Mouse (Mus musculus) forebrain, embryonic 15.5 days (tissue): Measurements from ENCODE around the gene Gtf2f2. TPM values are rescaled to one million over a fixed set of nuclear protein-coding genes. Genes with fewer than 3 reads are reported as not detected.
A peak's percentile ranks its signal among the peaks of the same experiment; 100 is the strongest.

Experiments
- ATAC-seq: fragments of 200-750 bp; cut with Nextera tagmentation; replicated peaks from 2 replicates; pipeline ENCODE4 v1.8.0; 2017; ENCODE audit warnings: mild to moderate bottlenecking, moderate TSS enrichment, moderate library complexity
- H3K27ac ChIP-seq: fragments of 300-500 bp; sonication (generic); replicated peaks from 2 replicates; pipeline ENCODE4 v1.5.1; 2015; ENCODE audit warnings: mild to moderate bottlenecking, inconsistent platforms
- H3K27me3 ChIP-seq: fragments of 300-500 bp; sonication (generic); 2 replicates; pipeline ENCODE4 v1.6.1; 2015; ENCODE audit warnings: inconsistent platforms
- H3K36me3 ChIP-seq: fragments of 300-500 bp; sonication (generic); 2 replicates; pipeline ENCODE4 v1.6.1; 2015; ENCODE audit warnings: mild to moderate bottlenecking, inconsistent platforms
- H3K4me1 ChIP-seq: fragments of 300-500 bp; sonication (generic); 2 replicates; pipeline ENCODE4 v1.6.1; 2015; ENCODE audit warnings: inconsistent platforms
- H3K4me2 ChIP-seq: fragments of 300-500 bp; sonication (generic); replicated peaks from 2 replicates; pipeline ENCODE4 v1.6.1; 2015; ENCODE audit warnings: mild to moderate bottlenecking, inconsistent platforms
- H3K4me3 ChIP-seq: fragments of 300-500 bp; sonication (generic); 2 replicates; pipeline ENCODE4 v1.5.1; 2015; ENCODE audit warnings: mild to moderate bottlenecking, inconsistent platforms
- H3K9ac ChIP-seq: fragments of 300-500 bp; sonication (generic); replicated peaks from 2 replicates; pipeline ENCODE4 v1.6.1; 2015; ENCODE audit warnings: mild to moderate bottlenecking, inconsistent platforms
- H3K9me3 ChIP-seq: fragments of 300-500 bp; sonication (generic); 2 replicates; pipeline ENCODE4 v1.6.1; 2016; ENCODE audit warnings: inconsistent platforms
- WGBS: fragments of 180-500 bp; shearing (Covaris S2); methylation state at CpG from one replicate; pipeline ENCODE4 v1.1.7; 2015; ENCODE audit warnings: mixed read lengths; 5-methylcytosine and 5-hydroxymethylcytosine counted together
- polyA plus RNA-seq: library from polyadenylated mRNA; unstranded; fragments of >200 nt; fragmentation: Nextera tagmentation; extraction: Ambion mirVana; gene quantifications from 2 replicates; pipeline ENCODE4 v1.2.1, GENCODE M21; 2015

Gtf2f2 gene
- polyA plus RNA-seq, 1 experiment from 2014 or later: 47.4 TPM

- 17% methylated on average over 7 of the region's 7 CpGs for WGBS
Observed at GRCm38 (mm10) chr14:76020927-76021719, 10.5 kb upstream of the Gtf2f2 start.

GRCm38 (mm10) chr14:76020259-76020785 lies 9.7 kb upstream of the Gtf2f2 start:
- no peak overlapping the region for H3K9ac ChIP-seq
- ATAC-seq: 0 out of 2 replicates have a peak, but pooled peaks have one; percentile 26
- H3K27ac ChIP-seq: peak overlapping the region; percentile 72
- H3K4me1 ChIP-seq: peaks cover 23% of the 10 kb centered on the region
- no peak overlapping the region for H3K4me3 ChIP-seq
- H3K36me3 ChIP-seq: no peaks in the 10 kb centered on the region
- H3K27me3 ChIP-seq: no peaks in the 10 kb centered on the region
- WGBS: 57% methylated on average over 5 of the region's 5 CpGs
- no peaks in the 10 kb centered on the region for H3K9me3 ChIP-seq
- no peak overlapping the region for H3K4me2 ChIP-seq

More at GRCm38 (mm10) chr14:76020927-76021719, 10.5 kb upstream of the Gtf2f2 start:
- Histone ChIP-seq H3K27me3 (no peaks in the 10 kb centered on the region), H3K4me1 (peaks cover 23% of the 10 kb centered on the region), H3K4me3 (no peak overlapping the region), H3K9ac (no peak overlapping the region), H3K27ac (peak overlapping the region; percentile 72), H3K36me3 (no peaks in the 10 kb centered on the region), H3K9me3 (no peaks in the 10 kb centered on the region), H3K4me2 (no peak overlapping the region)
- ATAC-seq: no peak

- Histone ChIP-seq H3K9me3 (no peaks in the 10 kb centered on the region), H3K4me1 (peaks cover 23% of the 10 kb centered on the region), H3K27me3 (no peaks in the 10 kb centered on the region), H3K9ac (no peak overlapping the region), H3K4me2 (no peak overlapping the region), H3K4me3 (no peak overlapping the region), H3K27ac (peak overlapping the region; percentile 76), H3K36me3 (no peaks in the 10 kb centered on the region)
- ATAC-seq: peak; percentile 46; the same call in 1 of the 2 replicates
- WGBS: 39% methylated on average over 10 of the region's 10 CpGs
Observed at GRCm38 (mm10) chr14:76017785-76018490, 7.3 kb upstream of the Gtf2f2 start.

GRCm38 (mm10) chr14:76014331-76014730 lies 3.7 kb upstream of the Gtf2f2 start:
- no peak overlapping the region for H3K4me3 ChIP-seq
- no peak overlapping the region; the same call in 1 of the 2 replicates for H3K27ac ChIP-seq
- no peaks in the 10 kb centered on the region for H3K27me3 ChIP-seq
- WGBS: 21% methylated on average over 2 of the region's 2 CpGs
- no peak overlapping the region for H3K9ac ChIP-seq
- H3K9me3 ChIP-seq: no peaks in the 10 kb centered on the region
- H3K4me2 ChIP-seq: no peak overlapping the region
- ATAC-seq: no peak
- peaks cover 26% of the 10 kb centered on the region for H3K4me1 ChIP-seq
- H3K36me3 ChIP-seq: no peaks in the 10 kb centered on the region

GRCm38 (mm10) chr14:76011062-76011457 lies 395 bp upstream of the Gtf2f2 start:
- 26% methylated on average over 7 of the region's 7 CpGs for WGBS
- Histone ChIP-seq H3K4me1 (peaks cover 31% of the 10 kb centered on the region), H3K4me3 (peak overlapping the region; percentile 97), H3K27me3 (no peaks in the 10 kb centered on the region), H3K9me3 (no peaks in the 10 kb centered on the region), H3K9ac (peak overlapping the region; percentile 80; the same call in 1 of the 2 replicates), H3K27ac (no peak overlapping the region), H3K36me3 (no peaks in the 10 kb centered on the region), H3K4me2 (peak overlapping the region; percentile 62)
- peak; percentile 49; the same call in 1 of the 2 replicates for ATAC-seq

- Histone ChIP-seq H3K4me1 (peaks cover 31% of the 10 kb centered on the region), H3K27ac (no peak overlapping the region), H3K4me2 (peak overlapping the region; percentile 62), H3K4me3 (peak overlapping the region; percentile 97), H3K27me3 (no peaks in the 10 kb centered on the region), H3K9ac (no peak overlapping the region), H3K9me3 (no peaks in the 10 kb centered on the region), H3K36me3 (no peaks in the 10 kb centered on the region)
- 71% methylated on average over 5 of the region's 5 CpGs for WGBS
- ATAC-seq: no peak
Observed at GRCm38 (mm10) chr14:76009185-76009584, 1.5 kb downstream of the Gtf2f2 start.

- Histone ChIP-seq H3K4me1 (peaks cover 31% of the 10 kb centered on the region), H3K9me3 (no peaks in the 10 kb centered on the region), H3K36me3 (no peaks in the 10 kb centered on the region), H3K27ac (no peak overlapping the region), H3K27me3 (no peaks in the 10 kb centered on the region), H3K9ac (no peak overlapping the region), H3K4me2 (no peak overlapping the region), H3K4me3 (no peak overlapping the region)
- 93% methylated on average over 1 of the region's 1 CpGs for WGBS
- no peak for ATAC-seq
Observed at GRCm38 (mm10) chr14:76008174-76008573, 2.5 kb downstream of the Gtf2f2 start.

GRCm38 (mm10) chr14:76005011-76005410 lies 5.7 kb downstream of the Gtf2f2 start:
- H3K4me1 ChIP-seq: peaks cover 22% of the 10 kb centered on the region
- ATAC-seq: no peak
- H3K27me3 ChIP-seq: no peaks in the 10 kb centered on the region
- H3K9me3 ChIP-seq: no peaks in the 10 kb centered on the region
- no peak overlapping the region for H3K27ac ChIP-seq
- H3K4me3 ChIP-seq: no peak overlapping the region
- WGBS: 93% methylated on average over 4 of the region's 4 CpGs
- no peak overlapping the region for H3K9ac ChIP-seq
- H3K4me2 ChIP-seq: no peak overlapping the region
- no peaks in the 10 kb centered on the region for H3K36me3 ChIP-seq

- 79% methylated on average over 4 of the region's 4 CpGs for WGBS
- Histone ChIP-seq H3K27ac (no peak overlapping the region), H3K4me3 (no peak overlapping the region), H3K4me2 (no peak overlapping the region), H3K9ac (no peak overlapping the region), H3K27me3 (no peaks in the 10 kb centered on the region), H3K36me3 (no peaks in the 10 kb centered on the region), H3K9me3 (no peaks in the 10 kb centered on the region), H3K4me1 (no peaks in the 10 kb centered on the region)
- no peak for ATAC-seq
Observed at GRCm38 (mm10) chr14:76001781-76002180, 8.9 kb downstream of the Gtf2f2 start.

GRCm38 (mm10) chr14:75998082-75998481 lies 12.6 kb downstream of the Gtf2f2 start:
- no peaks in the 10 kb centered on the region for H3K9me3 ChIP-seq
- peaks cover 2% of the 10 kb centered on the region; the same call in 1 of the 2 replicates for H3K36me3 ChIP-seq
- H3K4me3 ChIP-seq: no peak overlapping the region
- no peak overlapping the region for H3K9ac ChIP-seq
- H3K4me2 ChIP-seq: no peak overlapping the region
- WGBS: 58% methylated on average over 1 of the region's 1 CpGs
- ATAC-seq: no peak
- H3K27ac ChIP-seq: no peak overlapping the region
- H3K4me1 ChIP-seq: no peaks in the 10 kb centered on the region
- no peaks in the 10 kb centered on the region for H3K27me3 ChIP-seq

- Histone ChIP-seq H3K9ac (no peak overlapping the region), H3K4me3 (no peak overlapping the region), H3K27ac (no peak overlapping the region), H3K4me2 (no peak overlapping the region), H3K36me3 (peaks cover 2% of the 10 kb centered on the region; the same call in 1 of the 2 replicates), H3K9me3 (no peaks in the 10 kb centered on the region), H3K27me3 (no peaks in the 10 kb centered on the region), H3K4me1 (no peaks in the 10 kb centered on the region)
- no peak for ATAC-seq
- WGBS: 94% methylated on average over 4 of the region's 4 CpGs
Observed at GRCm38 (mm10) chr14:75992371-75992770, 18.3 kb downstream of the Gtf2f2 start.

GRCm38 (mm10) chr14:75990936-75991335 lies 19.7 kb downstream of the Gtf2f2 start:
- 91% methylated on average over 6 of the region's 6 CpGs for WGBS
- H3K9me3 ChIP-seq: no peaks in the 10 kb centered on the region
- peaks cover 4% of the 10 kb centered on the region; the same call in 1 of the 2 replicates for H3K4me1 ChIP-seq

More at GRCm38 (mm10) chr14:75990936-75991335, 19.7 kb downstream of the Gtf2f2 start:
- Histone ChIP-seq H3K9ac (no peak overlapping the region), H3K36me3 (peaks cover 2% of the 10 kb centered on the region; the same call in 1 of the 2 replicates), H3K27me3 (no peaks in the 10 kb centered on the region), H3K4me2 (no peak overlapping the region), H3K4me3 (no peak overlapping the region), H3K27ac (no peak overlapping the region)
- ATAC-seq: no peak
